Mouse (Mus musculus): ENCODE results near the gene Ypel4. TPM values are rescaled to one million over a fixed set of nuclear protein-coding genes. Genes with fewer than 3 reads are reported as not detected.

The Ypel4 gene
- total RNA-seq, 2 experiments from 2014 or later: 1,364 to 1,636 TPM

DNA sequence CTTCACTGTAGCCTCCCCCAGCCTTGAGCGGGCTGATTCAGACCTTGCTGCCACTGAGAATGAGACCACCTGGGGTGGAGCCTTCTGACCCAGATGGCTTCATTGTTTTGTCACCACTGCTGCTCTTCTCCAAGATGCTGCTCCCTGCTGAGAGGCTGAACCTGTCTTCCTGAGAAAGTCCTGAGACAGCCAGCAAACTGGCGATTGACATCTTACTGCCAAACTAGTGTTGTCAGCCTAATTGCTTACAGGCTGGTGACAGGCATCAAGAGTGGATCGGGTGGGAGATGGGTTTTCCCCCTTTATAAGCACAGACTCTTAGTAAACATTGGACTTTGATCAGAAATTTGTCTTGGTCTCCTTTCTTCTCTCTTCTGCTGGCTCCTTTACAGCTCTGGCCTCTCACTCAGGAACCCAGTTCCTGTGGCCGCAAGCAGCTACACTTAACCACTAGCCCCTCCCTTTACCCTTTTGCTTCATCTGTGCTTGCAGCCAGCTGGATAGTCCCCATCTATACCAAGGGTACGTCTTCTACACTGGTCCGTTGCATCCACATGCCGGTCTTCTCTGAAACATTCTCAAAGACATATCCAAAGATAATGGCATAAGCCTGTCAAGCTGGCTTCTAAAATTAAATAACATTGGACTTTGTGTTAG is 23.3 kb downstream of the Ypel4 start:
- ATAC-seq (replicated peaks; ENCODE audit: low FRiP score, poor library complexity, severe bottlenecking): no peak

DNA sequence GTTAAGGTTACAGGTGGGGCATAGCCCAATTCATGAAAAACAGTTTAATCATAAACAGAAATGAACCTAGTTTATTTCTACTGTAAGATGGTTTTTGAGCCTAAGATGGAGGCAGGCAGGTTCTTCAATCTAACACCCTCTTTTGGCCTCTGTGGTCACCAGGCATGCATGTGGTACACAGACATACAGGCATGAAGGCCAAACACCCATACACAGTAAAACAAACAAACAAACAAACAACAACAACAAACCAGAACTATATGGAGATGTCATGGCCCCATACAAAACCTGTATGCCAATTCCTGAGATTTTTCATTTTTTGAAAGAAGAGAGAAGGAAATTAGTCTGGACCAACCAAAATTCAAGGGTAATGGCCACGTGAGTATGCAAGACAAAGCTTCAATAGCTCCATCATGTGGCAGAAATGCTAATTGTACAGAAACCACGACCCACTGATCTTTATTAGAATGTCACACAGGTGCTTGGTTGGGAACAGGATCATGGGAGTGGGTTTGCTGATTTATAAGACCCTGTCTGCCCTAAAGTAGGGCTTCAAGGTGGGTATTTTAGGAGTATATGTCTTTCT is 24.8 kb downstream of the Ypel4 start:
- ATAC-seq (replicated peaks; ENCODE audit: low FRiP score, poor library complexity, severe bottlenecking): peak; percentile 91

DNA sequence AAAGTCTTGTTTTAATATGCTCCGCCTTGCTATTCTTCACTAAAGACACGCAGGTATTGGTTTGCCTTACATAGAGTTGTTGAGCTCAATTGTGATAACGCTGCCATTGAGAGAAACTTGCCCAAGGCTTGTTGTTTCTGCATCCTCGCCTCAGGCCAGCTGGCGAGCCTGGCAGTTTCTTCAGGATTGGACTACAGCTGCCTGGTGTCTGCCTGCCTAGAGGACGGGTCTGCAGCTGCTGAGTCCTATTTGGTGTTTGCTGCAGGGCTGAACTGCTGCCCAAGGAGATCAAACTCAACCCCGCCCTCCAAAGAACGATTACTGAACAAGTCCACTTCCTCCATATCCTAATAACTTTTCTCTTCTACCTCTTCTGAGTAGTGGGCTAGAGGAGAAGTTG is 26.9 kb downstream of the Ypel4 start:
- ATAC-seq (replicated peaks; ENCODE audit: low FRiP score, poor library complexity, severe bottlenecking): no peak

DNA sequence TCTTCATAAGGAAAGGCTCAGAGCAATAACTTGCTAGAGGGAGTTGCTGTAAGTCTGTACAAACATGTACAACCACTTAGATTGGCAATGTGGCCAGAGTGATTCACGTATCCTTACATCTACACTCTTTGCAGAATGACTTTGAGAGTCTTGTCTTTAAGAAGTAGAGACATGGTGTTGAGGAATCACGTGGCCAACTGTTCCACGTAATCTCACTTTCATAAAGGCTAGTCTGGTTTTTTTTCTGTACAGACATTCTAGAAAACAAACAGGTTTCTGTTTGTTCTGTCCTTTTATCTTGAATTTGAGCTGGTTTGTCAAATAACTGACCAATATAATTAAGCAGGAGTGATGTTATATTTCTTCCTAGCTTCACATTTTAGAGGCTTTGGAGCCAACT is 27.5 kb downstream of the Ypel4 start:
- ATAC-seq (replicated peaks; ENCODE audit: low FRiP score, poor library complexity, severe bottlenecking): no peak

DNA sequence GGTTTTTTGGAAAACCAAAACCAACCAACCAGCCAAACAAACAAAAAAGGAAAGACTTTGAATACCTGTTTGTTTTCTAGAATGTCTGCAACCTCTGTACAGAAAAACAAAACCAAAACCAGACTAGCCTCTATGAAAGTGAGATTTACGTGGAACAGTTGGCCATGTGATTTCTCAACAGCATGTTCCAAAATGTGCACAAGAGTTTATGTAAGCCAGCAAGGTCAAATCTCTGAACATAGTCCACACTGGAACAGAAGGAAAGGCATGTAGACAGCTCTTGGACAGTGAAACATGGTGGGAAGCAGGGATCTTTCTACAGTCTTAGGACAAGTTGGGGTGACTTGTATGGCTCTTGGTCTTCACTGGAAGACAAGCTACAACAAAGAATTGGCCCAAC is 28.0 kb downstream of the Ypel4 start:
- no peak for ATAC-seq (replicated peaks; ENCODE audit: low FRiP score, poor library complexity, severe bottlenecking)

DNA sequence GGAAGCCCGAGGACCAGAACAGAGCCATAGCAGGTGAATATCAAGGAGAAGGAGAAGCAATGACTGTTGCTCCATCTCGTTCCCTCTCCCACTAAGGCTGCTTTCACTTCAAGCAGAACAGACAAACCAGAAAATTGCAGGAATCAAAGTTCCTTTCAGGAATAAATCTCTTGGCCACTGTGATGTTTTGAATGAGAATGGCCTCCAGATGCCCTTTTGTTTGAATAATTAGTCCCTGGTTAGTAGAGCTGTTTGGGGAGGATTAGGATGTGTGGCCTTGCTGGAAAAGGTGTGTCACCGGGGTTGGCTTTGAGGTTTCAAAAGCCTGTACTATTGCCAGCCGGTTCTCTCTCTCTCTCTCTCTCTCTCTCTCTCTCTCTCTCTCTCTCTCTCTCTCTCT is 28.4 kb downstream of the Ypel4 start:
- ATAC-seq (replicated peaks; ENCODE audit: low FRiP score, poor library complexity, severe bottlenecking): no peak

DNA sequence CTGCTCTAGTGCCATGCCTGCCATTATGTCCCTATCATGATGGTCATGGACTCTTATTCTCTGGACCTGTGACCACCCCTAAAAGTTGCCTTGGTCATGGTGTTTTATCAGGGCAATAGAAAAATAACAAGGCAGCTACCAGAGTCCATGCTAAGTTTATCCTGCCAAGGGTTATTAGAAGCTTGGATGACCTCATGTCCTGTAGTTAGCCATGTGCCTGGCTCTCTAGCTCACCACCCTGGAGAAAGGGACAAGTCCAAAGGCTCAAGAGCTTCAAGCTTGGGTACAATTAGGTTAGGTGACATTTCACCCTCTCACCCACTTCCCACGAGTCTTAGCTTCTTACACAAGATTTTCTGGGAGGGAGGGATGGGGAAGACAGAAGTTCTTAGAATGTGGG is 29.0 kb downstream of the Ypel4 start:
- ATAC-seq (replicated peaks; ENCODE audit: low FRiP score, poor library complexity, severe bottlenecking): no peak

DNA sequence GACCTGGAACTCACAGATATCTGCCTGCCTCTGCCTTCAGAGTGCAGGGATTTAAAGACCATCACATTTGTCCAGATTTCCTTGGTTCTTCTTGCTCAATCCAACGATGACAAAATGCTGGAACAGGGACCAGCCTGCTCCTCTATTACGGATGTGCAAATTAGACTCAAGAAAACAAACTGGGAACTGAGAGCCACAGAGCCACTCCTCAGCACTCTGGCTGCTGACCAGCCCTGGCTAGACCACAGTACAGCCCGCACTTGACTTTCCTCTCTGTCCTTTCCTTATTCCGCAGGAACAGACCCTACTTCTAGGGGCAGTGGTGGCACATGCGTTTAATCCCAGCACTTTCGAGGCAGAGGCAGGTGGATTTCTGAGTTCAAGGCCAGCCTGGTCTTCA is 36.6 kb downstream of the Ypel4 start:
- ATAC-seq (replicated peaks; ENCODE audit: low FRiP score, poor library complexity, severe bottlenecking): no peak

DNA sequence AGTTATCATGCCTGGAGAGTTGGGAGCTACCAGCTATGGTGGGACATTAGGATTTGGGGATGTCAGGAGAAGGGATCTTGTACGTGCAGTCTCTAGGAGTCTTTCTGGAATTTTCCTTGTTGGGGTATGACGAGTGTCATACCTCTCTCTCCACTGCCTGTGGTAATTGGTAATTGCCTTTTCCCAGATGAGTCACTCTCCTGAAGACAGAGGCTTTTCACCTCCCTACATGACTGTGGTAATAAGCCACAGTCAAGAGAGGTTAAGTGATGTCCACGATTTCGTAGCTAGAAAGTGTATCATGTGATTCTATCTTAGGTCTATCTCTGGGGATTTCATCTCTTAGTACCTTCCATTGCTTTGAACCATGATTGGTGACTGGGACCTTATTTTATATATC is 38.6 kb downstream of the Ypel4 start:
- no peak for ATAC-seq (replicated peaks; ENCODE audit: low FRiP score, poor library complexity, severe bottlenecking)

DNA sequence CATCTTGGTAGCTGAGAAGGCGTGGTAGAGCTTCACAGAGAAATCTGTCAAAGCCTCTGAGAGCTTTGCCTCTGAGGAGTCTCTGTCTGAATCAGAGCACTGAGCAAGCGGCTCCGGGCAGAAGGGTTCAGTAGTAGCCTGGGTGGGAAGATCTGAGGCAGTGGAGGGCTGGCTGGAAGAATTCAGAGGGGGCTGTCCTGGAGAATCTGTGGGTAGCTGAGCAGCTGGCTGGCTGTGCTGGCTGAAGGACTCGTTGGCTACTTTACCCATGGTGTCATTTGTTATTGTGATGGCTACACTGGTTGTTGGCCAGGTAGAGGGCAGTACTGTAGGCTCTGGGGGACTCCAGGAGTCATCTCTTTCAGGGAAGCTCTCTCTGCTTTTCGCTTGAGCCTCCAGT is 39.3 kb downstream of the Ypel4 start:
- no peak for ATAC-seq (replicated peaks; ENCODE audit: low FRiP score, poor library complexity, severe bottlenecking)

DNA sequence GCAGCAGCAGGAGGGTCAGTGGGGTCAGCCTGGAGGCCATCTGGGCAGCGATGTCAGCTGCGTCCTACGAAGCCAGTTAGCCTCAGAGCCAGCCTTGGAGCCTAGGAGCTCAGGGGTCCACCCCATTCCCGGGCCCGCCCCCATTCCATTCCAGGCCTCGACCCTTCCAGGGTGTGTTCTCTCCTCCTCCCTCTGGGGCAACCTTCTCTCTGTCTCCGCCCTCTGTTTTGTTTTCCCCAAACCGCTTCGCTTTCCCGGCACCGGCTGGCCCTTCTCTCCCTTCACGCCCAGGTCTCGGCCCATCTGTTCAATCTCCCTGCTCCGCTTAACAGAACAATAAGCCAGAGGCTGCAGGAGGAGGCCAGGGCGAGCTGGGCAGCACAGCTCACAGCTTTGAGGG is 40.9 kb downstream of the Ypel4 start:
- ATAC-seq (replicated peaks; ENCODE audit: low FRiP score, poor library complexity, severe bottlenecking): no peak

DNA sequence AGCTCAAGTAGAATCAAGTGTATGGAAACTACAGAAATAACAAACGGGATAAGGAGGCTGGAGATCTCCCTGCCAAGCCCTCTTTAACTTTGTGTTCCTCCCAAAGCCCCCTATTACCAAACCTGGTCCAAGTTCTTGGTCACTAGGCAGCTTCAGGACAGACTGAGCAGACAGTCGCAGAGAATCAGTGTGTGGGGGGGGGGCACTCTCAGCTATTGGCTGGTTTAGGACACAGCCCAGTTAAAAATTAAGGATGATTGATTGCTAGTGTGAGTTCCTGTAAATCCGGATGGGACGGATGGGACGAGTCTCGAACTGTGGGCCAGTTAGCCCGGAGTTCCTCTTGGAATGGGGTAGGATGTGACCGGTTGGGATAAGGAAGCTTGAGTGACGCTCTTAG is 41.4 kb downstream of the Ypel4 start, which contains the start of gene Serping1:
Serping1 (minus strand) TSS at position 204 of the 400 bp plus-strand sequence.
- no peak for ATAC-seq (replicated peaks; ENCODE audit: low FRiP score, poor library complexity, severe bottlenecking)

DNA sequence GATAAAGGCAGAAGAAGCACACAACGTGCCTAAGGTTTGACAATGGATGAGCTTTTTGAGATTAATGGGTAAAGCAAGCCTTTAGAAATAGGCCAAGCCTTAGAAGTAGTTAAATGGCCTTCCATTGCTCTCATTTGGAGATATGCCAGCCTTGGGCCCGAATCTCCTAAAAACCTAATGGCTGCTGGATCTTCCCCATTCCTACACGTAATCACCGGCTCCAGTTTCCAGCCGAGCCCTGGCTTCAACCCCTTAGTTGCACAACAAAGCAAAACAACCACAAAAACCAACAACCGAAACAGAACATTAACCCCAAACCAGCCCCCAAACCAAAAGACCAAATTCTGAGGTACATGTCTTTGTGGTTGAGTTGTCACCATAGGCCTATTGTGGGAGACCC is 41.8 kb downstream of the Ypel4 start:
- ATAC-seq (replicated peaks; ENCODE audit: low FRiP score, poor library complexity, severe bottlenecking): no peak

DNA sequence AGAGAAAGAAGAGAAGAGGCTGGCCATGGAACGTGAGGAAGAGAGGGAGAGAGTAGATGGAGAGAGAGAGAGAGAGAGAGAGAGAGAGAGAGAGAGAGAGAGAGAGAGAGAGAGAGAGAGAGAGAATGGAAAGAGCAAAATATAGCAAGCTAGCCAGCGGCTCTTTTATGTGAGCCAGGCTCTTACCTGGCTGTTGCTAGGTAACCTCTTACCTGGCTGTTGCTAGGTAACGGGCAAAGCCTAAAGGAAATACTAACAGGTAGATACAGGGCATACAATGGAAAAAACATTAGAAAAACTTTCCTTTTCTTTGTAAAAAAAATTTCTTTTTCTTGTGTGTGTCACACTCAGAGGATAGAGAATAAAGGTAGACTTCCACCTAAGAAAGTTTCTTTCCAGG is 43.8 kb downstream of the Ypel4 start:
- ATAC-seq (replicated peaks; ENCODE audit: low FRiP score, poor library complexity, severe bottlenecking): no peak

DNA sequence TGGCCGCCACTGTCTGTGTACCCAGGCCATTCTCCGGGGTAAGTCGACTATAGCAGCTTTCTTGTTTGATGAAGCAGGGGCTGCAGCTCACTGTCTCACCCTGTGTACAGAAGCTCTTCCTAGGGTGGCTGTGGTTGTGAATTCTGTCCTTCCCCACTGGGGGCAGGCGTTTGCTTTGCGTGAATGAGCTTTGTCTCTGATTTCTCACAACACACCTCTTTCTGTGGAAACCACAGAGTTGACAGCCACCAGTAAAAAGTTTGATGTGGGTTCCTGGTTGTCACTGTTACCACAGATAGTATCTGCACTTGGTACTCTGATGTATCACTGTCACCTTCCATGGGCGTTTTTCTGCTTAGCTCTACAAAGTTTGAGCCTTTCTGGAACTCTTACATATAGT is 45.4 kb downstream of the Ypel4 start:
- ATAC-seq (replicated peaks; ENCODE audit: low FRiP score, poor library complexity, severe bottlenecking): peak; percentile 87

DNA sequence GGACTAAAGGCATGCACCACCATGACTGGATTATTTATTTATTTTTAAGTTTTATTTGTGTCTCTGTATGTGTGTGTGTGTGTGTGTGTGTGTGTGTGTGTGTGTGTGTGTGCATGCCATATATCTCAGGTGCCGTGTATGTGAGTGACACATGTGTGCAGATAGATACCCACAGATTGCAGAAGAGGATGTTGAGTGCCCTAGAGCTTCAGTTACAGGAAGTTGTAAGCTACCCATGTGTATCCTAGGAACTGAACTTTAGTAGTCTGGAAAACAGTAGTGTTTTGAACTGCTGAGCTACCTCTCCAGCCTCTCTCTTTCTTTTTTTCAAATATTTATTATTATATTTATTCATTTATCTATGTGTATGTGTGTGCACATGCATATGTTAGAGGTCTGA is 49.5 kb downstream of the Ypel4 start:
- no peak for ATAC-seq (replicated peaks; ENCODE audit: low FRiP score, poor library complexity, severe bottlenecking)

DNA sequence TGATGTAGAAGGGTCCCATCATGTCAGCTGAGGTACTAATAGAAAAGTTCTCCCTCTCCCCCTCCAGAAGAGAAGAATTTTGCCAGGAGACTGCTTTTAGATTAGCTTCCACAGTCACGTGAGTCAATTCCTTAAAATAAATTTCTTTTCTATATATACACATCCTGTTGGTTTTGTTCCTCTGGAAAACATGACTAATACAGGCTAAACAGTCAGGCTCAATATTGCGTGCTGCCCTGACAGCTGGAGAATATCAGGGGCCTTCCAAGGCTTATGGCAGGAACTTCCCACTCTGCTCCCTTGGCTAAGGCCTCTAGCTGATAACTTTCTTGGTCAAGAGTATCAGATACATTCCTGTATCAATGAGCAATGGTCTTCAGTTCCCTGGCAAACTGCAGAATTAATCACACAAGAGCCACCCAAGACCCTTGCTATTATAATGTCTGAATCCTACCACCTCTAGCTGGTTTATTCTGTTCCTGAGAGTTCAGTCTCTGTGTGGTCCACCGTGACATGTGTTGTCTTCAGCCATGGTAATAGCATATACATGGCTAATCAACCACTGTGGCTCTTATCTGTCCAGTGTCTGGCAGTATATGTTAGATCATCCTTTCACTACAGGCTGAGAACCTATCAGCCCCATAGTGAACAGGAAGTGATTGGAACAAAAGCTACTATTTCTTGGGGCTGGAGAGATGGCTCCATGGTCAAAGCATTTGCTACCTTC is 50.1 kb downstream of the Ypel4 start:
- no peak for ATAC-seq (replicated peaks; ENCODE audit: low FRiP score, poor library complexity, severe bottlenecking)

Measured in erythroblast, adult 5-6 weeks (primary cell).